Mouse (Mus musculus) erythroid progenitor cell, adult 5-6 weeks (primary cell): ENCODE data around the gene Ppp1r32. TPM values are rescaled to one million over a fixed set of nuclear protein-coding genes. Genes with fewer than 3 reads are reported as not detected.

Experiments
- ATAC-seq: replicated peaks from 2 replicates; pipeline ENCODE4 v1.8.0; 2016; ENCODE audit warnings: moderate number of reproducible peaks, mild to moderate bottlenecking, moderate TSS enrichment, inconsistent platforms; ENCODE audit not compliant: poor library complexity, low FRiP score, severe bottlenecking
- total RNA-seq, 2 experiments: library from RNA; stranded (forward) in 1 of 2; stranded (reverse) in 1 of 2; fragments of 150-400 nt in 1 of 2; fragments of 186-747, 209-891 nt in 1 of 2; gene quantifications; 2 replicates each; pipeline versions ENCODE4 v1.2.3 to v1.2.4; 2015 to 2017; ENCODE audit warnings: low replicate concordance in 2 of 2

Gene Ppp1r32
- total RNA-seq, 2 experiments from 2014 or later: not detected

- no peak for ATAC-seq
Measured at GRCm38 (mm10) chr19:10461584-10461983, 21.1 kb downstream of the Ppp1r32 start.

- no peak for ATAC-seq
Measured at GRCm38 (mm10) chr19:10459907-10460306, 22.8 kb downstream of the Ppp1r32 start.

- no peak for ATAC-seq
Measured at GRCm38 (mm10) chr19:10458096-10458495, 24.6 kb downstream of the Ppp1r32 start.

GRCm38 (mm10) chr19:10457484-10457800, 25.3 kb downstream of the Ppp1r32 start:
- ATAC-seq: no peak

- ATAC-seq: no peak
Measured at GRCm38 (mm10) chr19:10456752-10457483, 25.8 kb downstream of the Ppp1r32 start, which contains the start of gene Lrrc10b. Gene Lrrc10b (minus strand): TSS chr19:10457473.

GRCm38 (mm10) chr19:10455437-10455806, 27.3 kb downstream of the Ppp1r32 start:
- ATAC-seq: no peak

- no peak for ATAC-seq
Measured at GRCm38 (mm10) chr19:10454718-10455436, 27.9 kb downstream of the Ppp1r32 start.

GRCm38 (mm10) chr19:10449708-10450107, 33.0 kb downstream of the Ppp1r32 start:
- ATAC-seq: peak; percentile 47; the same call in 1 of the 2 replicates

- ATAC-seq: no peak
Measured at GRCm38 (mm10) chr19:10449190-10449589, 33.5 kb downstream of the Ppp1r32 start.

- no peak for ATAC-seq
Measured at GRCm38 (mm10) chr19:10448275-10448674, 34.5 kb downstream of the Ppp1r32 start.

- peak; percentile 80 for ATAC-seq
Measured at GRCm38 (mm10) chr19:10444685-10445369, 37.9 kb downstream of the Ppp1r32 start.

GRCm38 (mm10) chr19:10437521-10437920, 45.2 kb downstream of the Ppp1r32 start:
- no peak for ATAC-seq

GRCm38 (mm10) chr19:10436726-10437125, 46.0 kb downstream of the Ppp1r32 start:
- no peak for ATAC-seq

- no peak; the same call in 1 of the 2 replicates for ATAC-seq
Measured at GRCm38 (mm10) chr19:10435908-10436307, 46.8 kb downstream of the Ppp1r32 start.

- no peak for ATAC-seq
Measured at GRCm38 (mm10) chr19:10434927-10435326, 47.8 kb downstream of the Ppp1r32 start.

- no peak for ATAC-seq
Measured at GRCm38 (mm10) chr19:10433879-10434540, 48.7 kb downstream of the Ppp1r32 start.

- no peak for ATAC-seq
Measured at GRCm38 (mm10) chr19:10433225-10433624, 49.5 kb downstream of the Ppp1r32 start.

- no peak for ATAC-seq
Measured at GRCm38 (mm10) chr19:10431841-10432240, 50.9 kb downstream of the Ppp1r32 start.

GRCm38 (mm10) chr19:10431410-10431809, 51.3 kb downstream of the Ppp1r32 start:
- ATAC-seq: no peak

- ATAC-seq: no peak
Measured at GRCm38 (mm10) chr19:10429371-10429770, 53.4 kb downstream of the Ppp1r32 start.
